Comparison of ENCODE assay signal across 8 mouse cellular contexts in the genomic region with DNA sequence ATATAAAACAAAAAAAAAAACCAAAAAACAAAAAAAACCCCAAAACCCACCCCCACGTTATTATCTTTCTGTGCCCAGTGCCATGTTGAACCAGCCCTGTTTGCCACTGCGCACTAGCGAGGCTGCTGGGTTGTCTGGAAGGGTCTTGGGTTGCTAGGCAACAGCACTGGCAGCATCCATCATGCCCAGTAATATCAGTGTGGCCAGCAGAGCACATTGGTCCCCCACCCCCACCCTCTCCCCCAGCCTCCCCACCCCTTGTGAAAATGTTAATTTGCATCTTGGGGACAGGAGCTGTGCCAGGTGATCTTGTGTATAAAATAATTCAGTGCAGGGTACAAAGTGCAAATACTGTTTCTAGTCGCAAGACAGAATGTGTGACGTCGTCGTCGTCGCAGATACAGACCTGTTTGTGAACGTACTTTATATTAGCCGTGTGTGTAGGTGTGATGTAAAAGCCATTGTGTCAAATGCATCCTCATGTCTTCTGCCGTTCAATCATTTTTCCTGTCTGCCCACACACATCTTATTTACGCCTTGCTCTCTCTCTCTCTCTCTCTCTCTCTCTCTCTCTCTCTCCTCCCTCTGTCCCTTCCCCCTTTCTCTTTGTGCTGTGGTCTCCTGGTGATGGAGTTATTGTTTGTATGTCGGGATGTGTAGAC.
DNase-seq lines count a peak whose midpoint lies in the region; ATAC-seq and TF ChIP-seq lines count a peak whose summit lies in the region.

No protein-coding gene starts in this region.

- no peaks in the 10 kb centered on the region for H3K4me1 ChIP-seq in heart, embryonic 11.5 days (ENCODE audit: control insufficient read depth, insufficient read depth, low read length)
- peaks cover 9% of the 10 kb centered on the region; the same call in 1 of the 2 replicates for H3K4me1 ChIP-seq in embryonic facial prominence, embryonic 12.5 days
- peaks cover 6% of the 10 kb centered on the region; the same call in 1 of the 2 replicates for H3K4me1 ChIP-seq in kidney, adult 2 months (ENCODE audit: control insufficient read depth, insufficient read depth, low read length)
- H3K4me1 ChIP-seq in midbrain, embryonic 12.5 days, result peaks cover 21% of the 10 kb centered on the region

- no peak for TF ChIP-seq POLR2A in kidney, adult 2 months (IDR thresholded peaks at IDR 0.05; ENCODE audit: low read depth, low read length)

- H3K9ac ChIP-seq in heart, embryonic 11.5 days (ENCODE audit: low read depth, low read length), result no peak overlapping the region
- no peak overlapping the region for H3K9ac ChIP-seq in embryonic facial prominence, embryonic 12.5 days
- no peak overlapping the region for H3K9ac ChIP-seq in midbrain, embryonic 12.5 days (replicated peaks)

- 0 out of 2 replicates have a peak, but pooled peaks cover 5% of the 10 kb centered on the region for H3K9me3 ChIP-seq in heart, embryonic 11.5 days (replicated peaks; ENCODE audit: control insufficient read depth, low read length)
- H3K9me3 ChIP-seq in embryonic facial prominence, embryonic 12.5 days, result no peaks in the 10 kb centered on the region
- H3K9me3 ChIP-seq in midbrain, embryonic 12.5 days, result no peaks in the 10 kb centered on the region

- no peak for DNase-seq in heart, adult 18-20 months
- DNase-seq in kidney, adult 2 months, result peak; percentile 63
- no peak for DNase-seq in ovary, adult 18-20 months (ENCODE audit: low spot score)
- DNase-seq in ovary, postnatal 14 days (ENCODE audit: low spot score), result no peak

- 62% methylated on average over 14 of the region's 14 CpGs for WGBS in heart, embryonic 11.5 days (ENCODE audit: insufficient replicate concordance)
- 59% methylated on average over 14 of the region's 14 CpGs for WGBS in embryonic facial prominence, embryonic 12.5 days
- WGBS in kidney, adult 2 months, result 47% methylated on average over 14 of the region's 14 CpGs
- WGBS in midbrain, embryonic 12.5 days, result 36% methylated on average over 14 of the region's 14 CpGs

- no peak overlapping the region for H3K27ac ChIP-seq in heart, embryonic 11.5 days (ENCODE audit: low read depth, low read length)
- no peak overlapping the region for H3K27ac ChIP-seq in embryonic facial prominence, embryonic 12.5 days
- H3K27ac ChIP-seq in kidney, adult 2 months (ENCODE audit: insufficient read depth, low read depth, low read length), result peak overlapping the region; percentile 93
- H3K27ac ChIP-seq in midbrain, embryonic 12.5 days (replicated peaks), result peak overlapping the region; percentile 88

- H3K4me2 ChIP-seq in heart, embryonic 11.5 days, result 0 out of 2 replicates have a peak overlapping the region, but pooled peaks have one; percentile 0
- no peak overlapping the region for H3K4me2 ChIP-seq in embryonic facial prominence, embryonic 12.5 days (replicated peaks)
- peak overlapping the region; percentile 43 for H3K4me2 ChIP-seq in midbrain, embryonic 12.5 days (replicated peaks)

- TF ChIP-seq CTCF in kidney, adult 2 months (conservative IDR thresholded peaks at IDR 0.05; ENCODE audit: insufficient read depth, insufficient read length, low read depth, low read length), result no peak

- no peak for ATAC-seq in heart, embryonic 11.5 days (replicated peaks; ENCODE audit: insufficient number of reproducible peaks, low FRiP score, low TSS enrichment)
- peak; percentile 57; the same call in 1 of the 2 replicates for ATAC-seq in embryonic facial prominence, embryonic 12.5 days (ENCODE audit: insufficient number of reproducible peaks, insufficient read depth, low FRiP score, low TSS enrichment)
- peak; percentile 92 for ATAC-seq in midbrain, embryonic 12.5 days (ENCODE audit: low FRiP score, low read depth)
- no peak for ATAC-seq in activated CD4-positive, CD25-positive, alpha-beta regulatory T cell, adult 4 months

- H3K4me3 ChIP-seq in heart, embryonic 11.5 days (ENCODE audit: low read depth, low read length), result no peak overlapping the region
- no peak overlapping the region for H3K4me3 ChIP-seq in embryonic facial prominence, embryonic 12.5 days
- no peak overlapping the region for H3K4me3 ChIP-seq in kidney, adult 2 months (ENCODE audit: insufficient read depth, low read depth, low read length)
- no peak overlapping the region for H3K4me3 ChIP-seq in midbrain, embryonic 12.5 days

- no peaks in the 10 kb centered on the region for H3K27me3 ChIP-seq in heart, embryonic 11.5 days (ENCODE audit: control insufficient read depth, insufficient read depth, low read length)
- no peaks in the 10 kb centered on the region for H3K27me3 ChIP-seq in embryonic facial prominence, embryonic 12.5 days
- no peaks in the 10 kb centered on the region for H3K27me3 ChIP-seq in kidney, adult 2 months (replicated peaks; ENCODE audit: control insufficient read depth, insufficient read depth, low read length)
- H3K27me3 ChIP-seq in midbrain, embryonic 12.5 days, result no peaks in the 10 kb centered on the region

- no peaks in the 10 kb centered on the region for H3K36me3 ChIP-seq in heart, embryonic 11.5 days (ENCODE audit: control insufficient read depth, insufficient read depth, low read length)
- H3K36me3 ChIP-seq in embryonic facial prominence, embryonic 12.5 days, result no peaks in the 10 kb centered on the region
- H3K36me3 ChIP-seq in kidney, adult 2 months (ENCODE audit: control insufficient read depth, insufficient read depth, low read length), result no peaks in the 10 kb centered on the region
- no peaks in the 10 kb centered on the region for H3K36me3 ChIP-seq in midbrain, embryonic 12.5 days

Comparison
In these comparisons a context has a peak if more than half of its experiments do, and no peak if none do; other contexts are left out.
1. ATAC-seq: peak in embryonic facial prominence, embryonic 12.5 days (single experiment) and midbrain, embryonic 12.5 days (single experiment); none in heart, embryonic 11.5 days (single experiment) and activated CD4-positive, CD25-positive, alpha-beta regulatory T cell, adult 4 months (single experiment).
2. H3K27ac ChIP-seq: peak in kidney, adult 2 months (single experiment) and midbrain, embryonic 12.5 days (single experiment); none in heart, embryonic 11.5 days (single experiment) and embryonic facial prominence, embryonic 12.5 days (single experiment).